Mouse (Mus musculus): Measurements from ENCODE around the gene Obsl1.

DNA sequence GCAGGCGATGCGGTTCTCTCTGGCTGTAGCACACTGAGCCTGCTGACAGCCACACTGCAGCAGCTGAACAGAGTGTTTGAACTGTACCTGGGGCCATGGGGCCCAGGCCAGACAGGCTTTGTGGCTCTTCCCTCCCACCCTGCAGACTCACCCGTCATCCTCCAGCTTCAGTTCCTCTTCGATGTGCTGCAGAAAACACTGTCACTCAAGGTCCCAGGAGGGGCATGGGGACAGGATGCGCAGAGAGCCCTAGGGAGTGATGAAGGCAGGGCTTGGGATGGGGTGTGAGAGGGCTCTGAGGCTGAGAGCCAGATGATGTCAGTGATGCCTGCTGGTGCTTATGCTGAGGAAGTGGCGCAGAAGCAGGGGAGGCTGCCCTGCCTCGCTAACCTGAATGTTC, 18.4 kb upstream of the Obsl1 start:
- TF ChIP-seq CTCF (conservative IDR thresholded peaks at IDR 0.05; ENCODE audit: insufficient read depth, insufficient read length, low read depth, low read length) (no peak), POLR2A (IDR thresholded peaks at IDR 0.05; ENCODE audit: low read depth, low read length) (no peak)
